Mouse (Mus musculus): ENCODE results near the gene Timm44.
A peak's percentile ranks its signal among the peaks of the same experiment; 100 is the strongest.

Gene Timm44

DNA sequence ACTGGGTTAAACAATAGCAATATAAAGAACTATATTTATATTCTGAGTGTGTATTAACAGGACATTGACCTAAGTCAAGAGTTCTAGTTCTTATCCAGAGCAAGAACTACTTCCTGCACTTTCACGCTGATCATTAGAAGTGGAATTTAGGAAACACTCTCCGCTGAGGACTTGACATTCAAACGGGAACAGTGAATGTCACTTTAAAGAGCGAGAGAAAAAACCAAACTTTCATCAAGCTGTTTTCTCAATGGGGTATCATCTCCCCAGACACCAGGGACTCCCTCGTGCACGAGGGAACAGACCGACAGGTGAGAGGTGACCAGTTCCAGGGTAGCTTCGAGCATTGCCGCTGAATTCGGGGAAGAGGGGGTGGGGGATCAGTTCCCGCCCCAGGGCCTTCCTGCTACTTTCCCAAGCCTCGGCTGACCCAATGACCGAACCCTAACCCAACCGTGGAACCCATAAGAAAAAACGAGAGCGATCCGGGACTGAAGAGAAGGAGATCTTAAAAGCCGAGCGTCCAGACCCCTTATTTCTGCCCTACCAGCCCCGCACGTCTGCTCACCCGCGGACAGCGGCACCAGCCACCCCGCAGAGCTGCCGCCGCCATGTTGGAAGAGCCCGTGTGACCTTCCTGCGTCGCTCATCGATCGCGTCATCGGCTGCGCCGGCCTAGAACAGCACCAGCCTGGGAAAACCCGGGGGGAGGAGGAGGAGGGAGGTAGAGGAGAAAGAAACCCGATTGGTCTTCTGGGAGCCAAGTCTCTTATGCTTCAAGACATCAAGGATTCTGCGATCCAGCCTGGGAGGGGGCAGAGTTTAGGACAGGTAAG, at the start of gene Timm44:
Gene Timm44, minus strand, starts transcription at position 639 of the 836 bp plus-strand sequence.
- DNase-seq, result peak; percentile 97

DNA sequence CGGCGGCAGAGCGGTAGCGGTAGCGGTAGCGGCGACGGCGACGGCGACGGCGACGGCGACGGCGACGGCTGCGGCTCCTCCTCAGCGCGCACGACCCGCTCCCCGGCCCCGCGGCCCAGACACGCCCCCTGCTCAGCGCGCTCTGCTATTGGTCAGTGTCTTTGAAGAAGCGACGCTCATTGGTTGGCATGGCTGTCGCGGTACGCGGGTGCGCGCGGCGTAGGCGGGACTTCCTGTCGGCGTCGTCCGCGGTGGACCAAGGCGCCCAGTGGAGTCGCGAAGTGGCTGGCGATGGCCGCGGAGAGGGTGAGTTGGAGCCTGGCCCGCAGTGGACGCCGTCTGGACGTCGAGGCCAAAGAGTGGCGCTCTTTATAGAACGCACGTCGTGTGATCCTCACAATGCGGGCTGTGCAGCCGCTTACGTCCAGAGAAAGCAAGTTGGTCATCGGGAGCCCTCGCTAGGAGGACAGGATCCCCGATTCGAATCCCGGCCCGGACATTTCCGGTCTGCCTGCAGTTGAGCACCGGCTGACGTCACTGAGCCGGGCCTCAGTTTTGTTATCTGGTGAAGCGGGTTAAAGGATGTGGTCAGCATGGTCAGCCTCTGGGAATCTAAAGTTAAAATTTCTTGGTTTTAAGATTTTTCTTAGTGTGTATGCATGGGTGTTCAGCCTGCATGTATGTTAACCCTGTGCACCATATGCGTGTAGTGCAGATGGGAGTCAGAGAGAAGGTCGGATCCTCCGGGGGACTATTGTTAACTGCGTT, 49.5 kb upstream of the Timm44 start, which contains the start of the genes Ccl25 and Elavl1:
Gene Ccl25, plus strand, starts transcription at position 228 of the 768 bp plus-strand sequence.
Gene Elavl1, minus strand, starts transcription at position 431 of the 768 bp plus-strand sequence.
- DNase-seq, result peak; percentile 96

DNA sequence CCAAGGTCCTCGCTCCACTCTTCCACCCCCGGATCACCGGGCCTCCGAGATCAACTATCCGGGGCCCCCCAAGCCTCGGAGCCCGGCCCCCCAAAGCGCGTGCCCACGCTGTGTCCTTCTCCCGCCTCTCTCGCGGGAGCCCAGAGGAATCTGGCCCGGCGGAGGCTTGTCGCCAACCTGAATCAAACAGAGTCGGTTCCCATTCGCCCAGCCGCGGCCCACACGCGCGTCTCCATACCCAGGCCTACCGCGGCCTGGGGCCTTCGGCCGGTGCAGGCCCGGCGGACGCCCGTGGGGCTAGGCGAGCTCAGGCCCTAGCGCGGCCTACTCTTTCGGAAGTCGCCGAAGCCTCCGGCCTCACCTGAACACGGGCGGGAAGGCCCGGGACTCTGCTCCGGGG, 48.8 kb upstream of the Timm44 start:
- DNase-seq, result no peak

DNA sequence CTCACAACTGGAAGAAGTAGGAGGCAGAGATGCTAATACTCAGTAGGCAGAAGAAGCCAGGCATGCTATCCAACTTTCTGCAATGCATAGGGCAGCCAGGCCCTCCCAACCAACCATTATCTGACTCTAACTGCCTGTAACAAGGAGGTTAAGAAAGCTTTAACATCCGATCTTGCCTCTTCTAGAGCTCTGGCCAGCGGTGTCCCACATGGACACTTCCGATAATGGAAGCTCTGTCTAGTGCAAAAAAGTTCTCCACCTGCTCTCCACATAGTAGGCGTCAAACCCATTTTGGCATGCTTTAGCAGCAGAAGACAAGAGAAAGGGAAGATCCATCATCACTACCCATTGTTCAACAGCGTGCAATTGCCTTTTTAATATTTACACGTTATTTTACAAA, 48.2 kb upstream of the Timm44 start:
- peak; percentile 10 for DNase-seq

DNA sequence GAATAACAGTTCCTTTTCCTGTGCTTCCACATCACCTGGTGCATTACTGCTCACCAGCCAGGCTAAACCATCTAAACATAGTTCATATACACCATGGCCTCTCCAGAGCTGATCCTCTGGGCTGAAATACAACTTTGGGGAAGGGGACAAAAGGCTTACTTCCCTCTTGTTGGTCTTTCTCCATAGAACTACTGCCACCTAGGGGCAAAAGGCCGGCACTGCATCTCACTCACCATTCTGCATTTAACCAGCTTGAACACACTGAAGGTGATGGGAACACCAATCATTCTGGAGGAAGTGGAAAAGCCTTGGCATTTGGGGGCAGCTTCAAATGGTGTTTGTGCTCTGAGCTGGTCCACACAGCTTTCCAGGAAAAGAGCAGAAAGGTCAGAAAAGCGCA, 46.8 kb upstream of the Timm44 start:
- peak; percentile 84 for DNase-seq

DNA sequence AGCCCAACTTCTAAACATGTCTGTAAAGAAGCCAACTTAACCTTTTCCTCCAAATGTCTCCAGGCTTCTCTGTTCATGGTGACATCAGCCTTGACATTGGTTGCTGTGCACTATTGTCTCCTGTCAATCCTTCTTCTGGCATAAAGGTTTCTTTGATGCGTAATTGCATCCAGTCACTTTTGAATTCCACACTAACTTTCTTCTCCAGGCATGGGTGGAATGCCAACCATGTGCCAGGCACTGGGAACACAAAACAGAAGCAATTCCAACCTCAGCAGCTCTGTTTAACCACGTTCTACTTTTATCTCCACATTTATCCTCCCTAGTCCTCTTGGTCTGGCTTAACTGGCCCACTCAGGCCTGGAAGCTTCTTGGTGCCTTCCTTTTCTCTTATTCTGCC, 45.3 kb upstream of the Timm44 start:
- DNase-seq, result no peak

DNA sequence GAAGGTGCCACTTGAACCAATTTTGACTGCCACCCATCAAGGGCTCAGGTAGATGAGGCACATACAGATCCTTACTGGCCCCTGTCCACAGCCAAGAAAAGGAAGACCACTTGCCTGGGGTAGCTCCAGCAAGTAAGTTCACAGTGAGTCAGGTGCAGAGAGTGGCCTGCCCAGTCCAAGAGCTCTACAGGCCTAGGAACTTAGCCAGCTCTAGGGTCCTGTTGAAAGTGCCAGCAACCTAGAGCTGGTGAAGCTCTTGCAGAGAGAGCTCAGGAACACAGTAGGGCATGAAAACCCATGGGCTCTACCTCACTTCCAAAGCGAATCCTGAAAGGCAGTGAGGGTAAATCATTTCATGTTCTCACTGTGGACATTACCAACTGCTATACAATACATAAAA, 44.7 kb upstream of the Timm44 start:
- DNase-seq, result no peak

DNA sequence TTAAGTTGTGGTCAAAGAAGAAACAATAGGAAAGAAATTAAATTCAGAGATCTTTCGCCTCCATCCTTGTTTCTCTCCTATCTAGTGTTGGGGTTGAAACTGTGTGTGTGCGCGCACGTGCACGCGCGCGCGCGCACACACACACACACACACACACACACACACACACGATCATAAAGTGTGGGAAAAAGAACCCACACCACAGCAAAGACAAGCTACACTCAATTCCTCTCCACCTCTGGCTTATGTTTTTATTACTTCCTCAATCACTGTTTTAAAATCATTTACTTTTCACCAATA, 43.8 kb upstream of the Timm44 start:
- no peak for DNase-seq

DNA sequence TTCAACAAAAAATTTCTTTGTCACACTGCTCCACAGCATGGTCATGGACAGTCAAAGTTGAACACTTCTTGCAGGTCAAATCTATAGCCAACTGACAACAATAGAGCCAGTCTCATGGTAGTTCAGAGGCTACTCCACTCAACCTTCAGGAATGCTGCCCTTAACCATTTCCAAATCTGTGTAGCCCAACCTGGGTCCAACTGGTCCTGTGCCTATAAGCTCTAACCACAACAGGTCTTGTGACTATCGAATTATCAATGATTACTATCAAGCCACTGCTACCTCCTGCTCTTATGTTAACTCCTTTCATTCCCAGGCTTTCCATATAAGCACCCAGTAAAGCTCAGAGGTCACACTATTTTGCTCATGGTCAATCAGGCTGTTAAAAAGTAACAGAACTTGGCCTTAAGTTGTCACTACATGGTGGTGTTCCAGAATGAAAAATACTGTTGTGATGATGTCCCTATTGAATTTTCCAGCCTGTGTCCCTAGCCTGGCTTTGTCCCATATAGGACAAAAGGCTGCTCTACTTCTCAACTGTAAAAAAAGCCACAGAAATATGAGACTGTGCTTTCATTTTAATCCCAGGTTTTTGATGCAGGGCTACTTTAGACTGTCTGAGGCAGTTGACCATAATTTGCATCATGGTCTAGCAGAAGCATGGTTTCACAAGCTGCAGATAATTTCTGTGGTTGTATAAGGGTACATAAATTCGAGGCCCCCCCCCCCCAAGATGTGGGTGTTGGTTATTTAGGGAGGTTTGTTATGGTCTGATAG, 43.3 kb upstream of the Timm44 start:
- DNase-seq, result no peak

DNA sequence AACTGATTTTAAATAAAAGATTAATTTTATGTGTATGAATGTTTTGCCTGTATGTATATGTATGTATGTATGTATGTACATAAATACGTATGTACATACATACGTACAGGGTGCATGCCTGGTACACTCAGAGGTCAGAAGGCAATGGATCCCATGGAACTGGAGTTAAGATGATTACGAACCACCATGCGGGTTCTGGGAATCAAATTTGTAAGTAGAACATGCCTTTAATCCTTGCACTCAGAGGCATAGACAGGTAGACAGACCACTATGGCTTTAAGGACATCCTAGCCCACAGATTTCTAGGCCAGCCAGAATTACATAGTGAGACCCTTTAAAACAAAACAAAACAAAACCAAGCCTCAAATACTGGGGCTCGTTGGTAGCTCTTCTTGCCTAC, 42.4 kb upstream of the Timm44 start:
- no peak for DNase-seq

DNA sequence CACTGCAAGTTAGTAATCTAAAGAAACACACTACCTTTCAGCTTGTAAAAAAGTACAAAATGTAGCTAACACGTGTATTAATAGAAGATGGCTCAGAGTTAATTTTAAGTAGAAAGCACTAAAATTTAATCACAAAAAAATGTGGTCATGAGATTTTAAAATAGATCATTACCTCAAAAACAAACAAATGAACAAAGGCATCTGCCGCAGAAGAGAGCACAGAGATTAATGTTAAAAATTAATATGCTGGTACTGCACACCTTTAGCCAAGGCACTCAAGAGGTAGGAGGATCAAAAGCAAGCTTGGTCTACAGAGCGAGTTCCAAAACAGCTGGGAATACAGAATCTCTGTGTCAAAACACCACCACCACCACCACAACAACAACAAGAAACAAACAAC, 39.1 kb upstream of the Timm44 start:
- no peak for DNase-seq

DNA sequence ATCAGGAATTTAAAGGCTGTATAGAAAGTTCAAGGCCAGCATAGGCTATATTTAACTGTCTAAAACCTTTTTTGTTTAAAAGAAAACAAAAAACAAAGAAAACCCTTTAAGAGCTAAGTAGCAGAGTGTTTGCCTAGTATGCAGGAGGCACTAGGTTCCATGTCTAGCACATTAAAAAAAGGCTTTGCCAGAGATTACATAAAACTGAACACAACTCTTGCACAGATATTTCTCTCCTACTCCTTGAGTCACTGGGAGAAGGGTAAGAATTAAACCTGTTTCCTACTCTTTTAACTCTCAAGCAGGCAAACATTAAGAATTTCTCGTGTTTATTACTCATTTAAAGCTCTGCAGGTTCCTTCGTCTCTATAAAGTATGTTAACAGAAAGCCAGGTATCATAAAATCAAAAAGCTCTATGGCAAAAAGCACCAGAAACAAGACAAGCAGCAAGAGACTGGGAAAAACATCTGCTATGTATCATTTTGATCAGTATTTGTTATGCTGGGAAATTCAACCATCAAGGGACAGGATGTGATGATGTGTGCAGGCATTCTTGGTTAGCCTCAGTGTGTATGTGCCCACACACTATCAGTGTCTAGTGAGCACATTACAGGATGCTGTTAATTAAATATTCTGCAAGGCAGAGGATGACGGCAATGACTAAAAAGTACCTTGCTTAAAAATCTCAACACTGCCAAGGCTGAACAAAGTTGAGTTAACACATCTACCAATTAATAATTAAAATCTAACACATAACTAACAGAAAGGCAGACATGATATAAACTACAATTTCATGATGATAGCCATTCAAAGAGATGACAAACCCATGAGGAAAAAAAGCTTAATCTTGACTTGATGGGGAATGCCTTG, 37.8 kb upstream of the Timm44 start:
- DNase-seq, result no peak

DNA sequence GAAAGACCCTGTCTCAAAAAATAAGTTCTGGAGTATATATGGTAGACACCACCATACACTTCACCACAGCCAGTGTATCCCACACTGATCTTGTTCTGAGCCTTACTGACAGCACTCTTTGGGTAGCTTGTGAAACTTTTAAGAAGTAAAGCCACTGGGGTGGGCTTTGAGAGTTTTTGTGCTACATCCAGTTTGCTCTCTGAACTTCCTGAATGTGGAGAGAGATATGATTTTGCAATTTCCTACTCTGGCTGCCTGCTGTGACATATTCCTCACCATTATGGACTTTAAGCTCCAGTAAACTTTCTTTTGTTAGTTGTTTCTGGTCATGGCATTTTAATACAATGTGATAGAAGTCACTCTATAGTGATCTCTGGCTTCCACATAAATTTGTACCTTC, 36.4 kb upstream of the Timm44 start:
- DNase-seq, result no peak

DNA sequence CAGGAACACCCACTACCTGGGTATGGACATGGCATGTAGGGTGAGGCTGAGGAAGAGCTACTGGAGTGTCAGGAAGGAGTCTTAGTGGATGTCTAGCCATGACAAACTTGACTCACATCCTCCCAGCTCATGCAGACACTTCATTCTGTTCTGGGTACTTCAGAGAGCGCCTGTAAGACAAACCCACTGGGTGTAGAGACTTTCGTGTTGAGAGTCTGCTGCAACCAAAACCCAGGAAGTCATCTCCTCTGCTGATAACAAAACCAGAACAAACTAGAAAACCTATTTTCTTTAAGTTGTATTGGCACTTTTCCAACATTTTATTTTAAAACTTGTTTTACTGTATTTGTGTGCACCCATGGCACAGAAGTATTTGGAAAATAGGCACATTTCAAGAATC, 30.1 kb upstream of the Timm44 start:
- DNase-seq, result no peak

DNA sequence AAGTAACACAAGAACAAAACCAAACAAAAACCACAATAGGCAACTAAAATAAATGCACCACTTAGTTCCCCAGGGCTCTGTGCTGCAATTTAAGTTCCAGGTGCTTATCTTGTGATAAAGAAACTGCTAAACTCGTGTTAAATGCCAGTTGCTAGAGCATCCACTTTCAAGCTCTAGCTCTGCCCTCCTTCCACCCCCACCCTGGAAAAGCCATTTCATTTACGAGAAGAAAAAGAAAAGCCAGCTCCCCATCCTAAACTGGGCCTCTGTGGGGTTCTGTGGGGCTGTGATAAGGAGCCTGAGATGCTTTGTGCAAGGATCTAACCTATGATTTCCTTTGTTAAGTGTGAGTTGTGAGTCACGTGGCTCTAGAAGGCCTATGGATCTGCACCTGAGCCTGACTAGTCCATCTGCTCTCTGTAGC, 28.4 kb upstream of the Timm44 start:
- no peak for DNase-seq

DNA sequence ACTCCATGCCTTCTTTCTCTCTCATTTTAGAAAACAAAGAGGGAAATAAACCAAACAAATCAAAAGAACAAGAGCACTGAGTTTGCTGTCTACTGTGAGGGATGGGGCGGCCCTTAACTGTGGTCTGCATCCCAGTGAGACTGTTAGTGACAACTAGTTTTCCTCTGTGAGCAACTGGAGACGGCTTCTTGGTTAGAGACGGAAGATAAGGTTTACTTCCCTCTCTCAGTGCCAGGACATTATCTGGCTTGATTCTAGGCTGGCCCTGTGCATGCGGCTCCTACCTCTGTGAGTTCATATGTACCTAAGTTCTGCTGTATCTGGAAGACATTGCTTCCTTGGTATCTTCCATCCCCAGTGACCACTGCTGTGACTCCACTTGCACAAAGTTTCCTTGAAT, 22.1 kb upstream of the Timm44 start:
- no peak for DNase-seq

DNA sequence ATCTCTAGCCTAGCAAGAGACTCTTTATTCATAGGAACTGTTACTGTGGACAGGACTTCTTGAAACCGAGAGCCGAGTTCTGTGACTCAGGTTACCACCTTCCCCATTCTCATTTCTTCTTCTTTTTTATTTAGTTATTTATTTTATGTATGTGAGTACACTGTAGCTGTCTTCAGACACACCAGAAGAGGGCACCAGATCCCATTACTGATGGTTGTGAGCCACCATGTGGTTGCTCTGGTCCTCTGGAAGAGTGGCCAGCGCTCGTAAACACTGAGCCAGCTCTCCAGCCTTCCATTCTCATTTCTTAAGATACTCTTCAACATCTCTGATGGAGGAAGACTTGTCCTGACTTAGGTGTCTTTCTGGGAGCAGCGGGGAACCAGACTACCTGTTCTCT, 17.0 kb upstream of the Timm44 start:
- no peak for DNase-seq

DNA sequence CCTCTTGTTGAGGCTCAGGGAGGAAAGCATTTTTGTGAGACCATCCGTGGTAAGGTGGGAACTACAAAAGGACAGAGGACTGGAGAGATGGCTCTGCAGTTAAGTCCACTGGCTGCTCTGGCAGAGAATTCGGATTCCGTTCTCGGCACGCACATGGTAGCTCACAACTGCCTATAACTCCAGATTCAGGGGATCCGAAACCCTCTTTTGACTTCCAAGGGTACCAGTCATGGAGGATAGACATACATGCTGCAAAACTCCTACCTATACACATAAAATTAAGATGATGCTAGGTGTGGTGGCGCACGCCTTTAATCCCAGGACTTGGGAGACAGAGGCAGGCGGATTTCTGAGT, 375 bp upstream of the Timm44 start:
- DNase-seq, result no peak

DNA sequence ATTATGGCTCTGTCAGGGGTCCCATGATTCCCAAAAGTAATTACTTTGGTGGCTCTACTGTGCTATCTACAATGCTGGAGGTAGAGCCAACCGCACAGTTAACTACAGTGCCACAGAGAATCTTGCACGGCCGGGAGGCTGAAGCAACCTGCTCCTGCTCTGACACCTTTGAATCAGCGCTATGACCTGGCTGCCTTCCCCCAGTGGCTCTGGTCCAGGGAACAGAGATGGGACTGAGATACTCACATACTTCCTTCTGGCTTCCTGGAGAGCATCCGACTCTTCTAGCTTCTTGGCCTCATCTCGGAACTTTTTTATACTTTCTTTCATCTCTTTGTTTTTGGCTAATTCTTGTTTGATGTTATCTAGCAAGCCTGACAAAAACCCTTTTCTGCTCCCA, 6.1 kb downstream of the Timm44 start:
- no peak for DNase-seq

DNA sequence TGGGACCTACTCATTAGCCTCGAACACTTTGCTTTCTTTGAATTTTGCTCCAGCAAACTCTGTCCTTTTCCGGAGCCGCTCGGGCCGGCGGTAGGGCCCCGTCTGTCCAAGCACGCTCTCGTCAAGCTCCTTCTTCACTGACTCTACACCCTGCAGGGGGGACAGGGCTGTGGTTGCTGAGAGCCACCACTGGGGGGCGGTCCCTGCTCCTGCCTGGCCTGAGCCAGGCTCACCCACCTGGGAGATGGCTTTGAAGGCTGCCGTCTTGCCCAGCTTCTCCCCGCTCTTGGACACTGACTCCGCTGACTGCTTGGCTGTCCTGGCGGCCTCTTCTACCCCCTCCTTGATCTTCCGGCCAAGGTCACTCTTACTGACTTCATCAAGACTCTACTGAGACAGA, 8.1 kb downstream of the Timm44 start:
- DNase-seq, result no peak

DNA sequence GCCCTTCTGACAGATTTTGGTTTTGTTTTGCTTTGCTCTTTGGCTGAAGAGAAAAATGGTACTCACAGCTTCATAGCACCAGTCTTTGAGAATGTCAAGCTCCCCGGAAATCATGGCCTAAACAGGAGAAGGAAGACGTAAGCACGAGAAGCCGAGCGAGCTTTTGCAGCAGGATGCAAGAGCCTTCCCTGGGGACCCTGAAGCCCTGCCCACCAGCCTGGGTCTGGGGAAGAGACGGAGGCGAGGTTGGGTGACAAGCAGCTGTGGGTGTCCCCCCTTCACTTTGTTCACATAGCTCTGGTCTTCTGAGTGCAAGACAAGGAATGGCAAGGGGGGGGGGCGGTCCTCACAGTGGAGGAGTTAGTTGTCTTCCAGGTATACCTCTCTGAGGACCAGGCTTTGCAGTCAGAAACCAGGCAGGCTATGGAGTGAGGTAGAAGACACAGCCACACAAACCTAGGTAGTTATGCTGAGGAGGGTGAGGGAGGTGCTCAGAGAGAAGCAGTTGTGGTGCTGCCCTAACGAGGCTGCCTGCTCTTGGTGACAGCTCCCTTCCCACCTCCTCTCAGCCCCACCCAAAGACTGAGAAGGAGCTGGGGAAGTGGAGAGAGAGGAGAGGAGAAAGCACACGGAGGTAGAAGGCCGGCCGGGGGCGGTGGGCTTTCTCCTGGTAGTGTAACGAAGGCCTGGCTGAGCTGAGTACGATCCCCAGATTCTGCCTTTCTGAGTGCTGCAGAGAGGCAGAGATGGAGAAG, 10.4 kb downstream of the Timm44 start:
- no peak for DNase-seq

Data from embryo, embryonic 11 days (tissue).